Mouse (Mus musculus): ENCODE measurements around the gene Artn. TPM values are rescaled to one million over a fixed set of nuclear protein-coding genes. Genes with fewer than 3 reads are reported as not detected.

Gene Artn
- polyA plus RNA-seq (2012; rRNA removed): 3.2 and 4.4 TPM in 2 replicates

DNA sequence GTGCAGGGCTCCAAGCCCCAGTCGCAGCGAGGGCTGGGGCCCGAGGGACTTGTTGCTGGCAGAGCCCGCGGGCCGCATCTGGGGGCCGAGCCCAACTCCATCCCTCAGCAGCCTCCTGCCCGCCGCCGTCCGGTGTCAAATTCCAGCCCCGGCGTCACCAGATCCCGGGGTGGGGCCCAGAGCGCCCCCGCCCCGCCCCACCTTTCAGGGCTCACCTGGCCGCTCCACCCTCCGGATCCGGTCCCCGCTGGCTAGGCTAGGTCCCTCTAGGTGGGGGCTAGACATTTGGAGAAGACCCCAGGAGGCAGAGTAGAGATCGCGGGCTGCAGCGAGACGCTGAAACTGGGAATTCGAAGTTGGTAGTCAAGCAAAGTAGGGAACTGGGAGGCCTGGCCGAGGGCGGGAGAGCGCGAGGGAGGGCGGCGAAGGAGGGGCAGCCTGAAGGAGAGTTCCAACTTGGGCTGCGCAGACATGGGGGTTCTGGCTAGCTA is at the start of gene Artn:
Gene Artn, minus strand, starts transcription at position 373 of the 491 bp plus-strand sequence.
- DNase-seq (ENCODE audit: low read depth): no peak

DNA sequence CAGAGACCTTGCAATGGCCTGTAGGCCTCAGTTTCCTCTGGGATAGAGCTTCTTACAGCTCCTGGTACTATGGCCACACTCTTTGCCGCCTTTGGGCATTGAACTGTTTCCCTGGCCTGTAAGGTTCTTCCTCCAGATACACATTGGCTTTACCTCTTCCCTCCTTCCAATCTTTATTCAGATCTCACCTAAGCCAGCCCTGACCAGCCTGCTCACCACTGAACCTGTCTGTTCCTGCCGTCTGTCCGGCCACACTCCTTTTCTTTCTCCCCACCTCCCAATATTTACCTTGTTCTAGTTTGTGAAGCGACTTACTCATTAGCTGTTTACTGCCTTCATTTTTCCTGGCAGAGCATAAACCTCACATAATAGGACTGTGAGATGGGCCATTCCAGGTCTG is 49.6 kb upstream of the Artn start:
- no peak for DNase-seq (ENCODE audit: low read depth)

GRCm38 (mm10) chr4:117978282-117978681 is 48.7 kb upstream of the Artn start:
- DNase-seq (ENCODE audit: low read depth): no peak

- no peak for DNase-seq (ENCODE audit: low read depth)
These were observed 48.3 kb upstream of the Artn start for GRCm38 (mm10) chr4:117977841-117978240.

- DNase-seq (ENCODE audit: low read depth): no peak
These were observed 47.8 kb upstream of the Artn start for GRCm38 (mm10) chr4:117977371-117977770.

- DNase-seq (ENCODE audit: low read depth): no peak
These were observed 46.3 kb upstream of the Artn start for GRCm38 (mm10) chr4:117975820-117976219.

GRCm38 (mm10) chr4:117974719-117975118 is 45.2 kb upstream of the Artn start:
- no peak for DNase-seq (ENCODE audit: low read depth)

DNA sequence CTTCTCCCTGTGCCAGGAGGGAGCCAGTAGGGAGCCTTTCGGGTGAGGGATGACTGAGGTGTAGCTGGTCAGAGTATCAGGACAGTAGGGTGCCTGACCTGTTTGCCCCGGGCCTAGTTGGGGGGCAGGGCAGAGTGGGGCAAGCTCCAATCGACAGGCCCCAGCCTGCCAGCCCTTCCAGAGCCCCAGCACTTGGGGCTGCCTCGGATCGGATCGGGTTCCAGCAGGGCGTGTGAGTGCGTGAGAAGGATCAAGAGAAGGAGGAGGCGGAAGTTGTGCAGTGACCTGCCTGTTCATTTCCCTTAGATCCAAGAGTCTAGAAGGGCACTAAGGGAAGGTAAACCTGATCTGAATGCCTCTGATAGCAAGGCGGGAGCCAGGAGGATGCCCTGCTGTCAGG is 43.4 kb upstream of the Artn start:
- DNase-seq (ENCODE audit: low read depth): no peak

DNA sequence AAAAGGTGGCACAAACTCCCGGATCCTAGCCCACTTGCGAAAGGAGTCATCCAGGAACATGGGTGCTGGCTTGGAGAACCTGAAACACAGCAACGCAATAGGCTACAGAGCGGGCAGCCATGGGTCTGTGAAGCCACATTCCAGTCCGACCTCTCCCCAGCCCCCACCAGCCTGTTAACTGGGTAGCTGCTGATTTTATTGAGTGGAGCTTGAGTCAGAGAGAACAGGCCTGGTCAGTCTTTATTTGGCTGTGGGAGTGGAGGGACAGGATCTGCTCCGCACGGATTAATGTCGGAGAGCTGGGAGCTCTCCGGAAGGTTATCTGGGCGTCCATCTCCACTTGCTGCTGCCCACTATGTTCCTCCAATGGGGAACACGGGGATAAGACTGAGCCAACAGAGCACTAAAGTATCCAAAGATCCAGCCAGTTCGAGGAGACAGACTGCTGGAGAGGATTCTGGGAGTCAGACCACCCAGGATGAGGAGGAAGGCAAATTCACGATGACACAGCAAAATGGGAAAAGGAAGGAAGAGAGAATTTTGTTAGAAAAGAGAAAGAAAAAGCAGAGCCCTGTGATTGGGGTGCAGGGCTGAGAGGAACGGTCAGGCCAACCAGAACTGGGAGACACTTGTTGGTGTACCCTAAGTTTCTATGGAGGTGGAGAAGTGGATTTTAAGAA is 34.9 kb upstream of the Artn start:
- no peak for DNase-seq (ENCODE audit: low read depth)

- no peak for DNase-seq (ENCODE audit: low read depth)
These were observed 27.9 kb upstream of the Artn start for GRCm38 (mm10) chr4:117957492-117957891.

- peak; percentile 22 for DNase-seq (ENCODE audit: low read depth)
These were observed 17.9 kb upstream of the Artn start for GRCm38 (mm10) chr4:117947493-117947892.

GRCm38 (mm10) chr4:117946639-117947305 is 17.2 kb upstream of the Artn start:
- DNase-seq (ENCODE audit: low read depth): peak; percentile 92

GRCm38 (mm10) chr4:117943317-117943716 is 13.8 kb upstream of the Artn start:
- no peak for DNase-seq (ENCODE audit: low read depth)

DNA sequence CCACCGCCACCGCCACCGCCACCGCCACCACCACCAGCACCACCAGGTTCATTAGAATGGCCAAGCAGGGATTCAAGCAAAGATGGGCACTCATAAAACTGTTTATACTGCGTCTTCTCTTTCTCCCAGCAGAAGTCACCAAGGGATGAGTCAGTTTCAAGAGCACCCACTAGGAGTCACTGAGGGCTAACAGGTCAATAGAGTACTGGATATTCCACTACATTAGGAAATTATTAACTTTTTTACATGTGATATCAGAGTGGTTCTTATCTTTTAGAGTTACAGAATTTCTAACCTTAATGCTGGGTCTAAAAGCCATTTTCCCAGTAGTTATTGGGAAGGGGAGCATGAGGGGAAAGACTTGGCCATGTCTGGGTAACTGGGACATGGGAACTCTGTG is 7.4 kb upstream of the Artn start:
- DNase-seq (ENCODE audit: low read depth): no peak

DNA sequence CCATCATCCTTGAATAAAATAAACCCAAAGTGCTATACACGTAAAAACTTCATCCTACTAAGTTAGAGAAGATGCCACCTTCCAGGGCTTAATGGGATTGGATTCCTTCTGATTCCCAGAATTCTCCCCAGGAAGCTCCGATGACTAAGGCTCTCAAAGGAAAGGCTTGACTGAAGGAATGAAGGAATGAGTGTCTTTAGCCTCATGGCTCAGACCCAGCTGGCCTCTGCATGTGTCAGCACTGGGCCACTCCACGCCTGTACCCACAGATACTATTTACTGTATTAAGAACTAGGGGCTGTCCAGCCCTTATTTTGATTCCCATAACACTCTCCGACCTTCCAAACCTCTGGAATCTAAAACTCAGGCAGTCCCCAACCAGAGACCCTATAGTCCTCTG is 4.5 kb upstream of the Artn start:
- DNase-seq (ENCODE audit: low read depth): no peak

DNA sequence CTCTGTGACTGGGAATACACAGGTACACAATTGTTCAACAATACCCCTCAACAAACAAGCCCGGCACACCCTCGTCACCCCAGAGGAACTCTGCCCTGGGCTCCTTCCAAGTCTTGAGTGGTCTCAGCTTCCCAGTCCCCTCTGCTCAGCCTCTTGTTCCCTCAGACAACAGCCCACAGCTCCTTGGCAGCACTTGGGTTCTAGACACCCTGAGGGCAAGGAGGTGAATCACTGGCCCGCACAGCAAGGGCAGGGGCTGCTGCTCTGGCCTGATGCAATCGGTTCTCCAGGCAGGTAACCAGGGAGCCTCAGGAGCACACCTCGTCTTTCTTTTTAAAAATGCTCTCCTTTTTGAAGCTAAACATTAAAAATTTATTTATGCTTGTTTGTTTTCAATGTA is 3.7 kb upstream of the Artn start:
- DNase-seq (ENCODE audit: low read depth): no peak

- DNase-seq (ENCODE audit: low read depth): no peak
These were observed 793 bp downstream of the Artn start for GRCm38 (mm10) chr4:117928699-117929241.

DNA sequence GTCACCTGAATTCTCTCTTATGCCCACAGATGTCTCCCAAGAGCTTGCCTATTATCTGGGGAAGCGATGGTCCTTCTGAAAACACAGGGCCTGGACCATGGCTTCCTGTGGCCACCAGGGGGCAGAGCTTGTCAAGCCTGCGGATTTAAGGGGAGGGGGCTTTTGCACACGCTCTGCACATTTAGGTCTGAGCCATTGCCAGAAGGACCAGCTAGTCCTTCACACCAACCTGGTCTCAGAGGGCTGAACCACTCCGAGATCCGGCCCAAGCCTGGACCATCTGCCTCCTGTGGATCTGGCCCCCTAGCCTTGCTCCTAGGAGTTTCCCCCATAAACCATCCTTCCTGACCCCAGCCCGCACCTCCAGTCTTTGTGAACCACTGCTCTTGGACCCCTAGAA is 1.3 kb downstream of the Artn start:
- DNase-seq (ENCODE audit: low read depth): no peak

DNA sequence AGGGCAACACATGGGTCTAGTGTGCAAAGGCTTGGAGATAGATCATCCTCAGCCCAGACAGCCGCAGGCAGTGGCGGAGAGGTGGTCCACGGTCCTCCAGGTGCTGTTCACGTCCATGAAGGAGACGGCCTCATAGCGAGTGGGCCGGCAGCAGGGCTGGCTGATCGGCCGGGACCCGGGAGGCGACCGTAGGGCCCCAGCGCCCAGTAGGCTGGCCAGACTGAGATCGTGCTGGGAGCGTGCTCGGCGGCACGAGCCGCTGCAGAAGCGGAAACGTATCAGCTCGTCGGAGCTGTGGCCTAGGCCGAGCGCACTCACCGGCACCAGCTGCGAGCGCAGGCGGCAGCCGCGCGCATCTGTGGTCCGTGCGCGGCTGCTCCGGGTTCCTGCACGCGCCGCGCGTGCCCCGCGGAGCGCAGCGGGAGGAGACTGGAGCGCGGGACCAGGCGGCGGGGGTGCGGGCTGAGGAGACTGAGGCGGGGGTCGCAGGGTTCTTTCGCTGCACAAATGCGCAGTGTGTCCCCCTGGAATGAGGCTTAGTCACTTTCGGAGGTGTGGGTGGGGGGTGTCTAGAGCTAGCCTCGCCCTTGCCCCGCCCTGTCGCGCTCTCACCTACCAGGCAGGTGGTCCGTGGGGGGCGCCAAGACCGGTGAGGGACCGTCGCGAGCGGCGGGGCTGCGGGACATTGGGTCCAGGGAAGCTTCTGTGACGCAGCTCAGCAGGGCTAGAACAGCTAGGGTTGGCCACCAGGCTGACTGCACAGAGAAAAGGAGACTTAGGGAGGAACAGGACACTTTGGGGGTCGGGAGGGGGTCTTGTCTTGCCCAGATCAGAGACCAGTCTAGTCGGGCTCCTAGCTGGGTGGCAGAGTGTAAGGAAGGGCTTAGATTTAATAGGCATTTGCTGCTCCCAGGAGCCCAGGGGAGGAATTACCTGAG is 2.7 kb downstream of the Artn start:
- no peak for DNase-seq (ENCODE audit: low read depth)

- DNase-seq (ENCODE audit: low read depth): no peak
These were observed 4.6 kb downstream of the Artn start for GRCm38 (mm10) chr4:117924916-117925315.

DNA sequence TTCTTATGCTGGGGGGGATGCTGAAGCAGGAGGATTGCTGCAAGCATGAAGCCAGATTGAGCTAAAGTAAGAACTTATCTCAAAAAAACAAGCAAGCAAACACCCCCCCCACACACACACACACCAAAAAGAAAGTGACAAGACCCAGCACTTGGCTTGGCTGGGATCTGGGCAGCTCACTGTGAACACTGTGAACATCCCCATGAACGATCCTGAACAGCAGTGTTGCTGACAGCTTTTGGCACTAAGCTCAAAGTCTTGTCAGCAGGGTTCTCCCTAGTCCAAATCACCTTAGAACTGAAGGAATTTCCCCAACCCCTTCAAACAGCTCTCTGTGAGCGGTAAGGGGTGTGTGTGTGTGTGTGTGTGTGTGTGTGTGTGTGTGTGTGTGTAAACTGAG is 6.1 kb downstream of the Artn start:
- no peak for DNase-seq (ENCODE audit: low read depth)

GRCm38 (mm10) chr4:117921358-117921757 is 8.2 kb downstream of the Artn start:
- DNase-seq (ENCODE audit: low read depth): no peak
